ENCODE assay signal across 9 mouse cellular contexts in the genomic region with DNA sequence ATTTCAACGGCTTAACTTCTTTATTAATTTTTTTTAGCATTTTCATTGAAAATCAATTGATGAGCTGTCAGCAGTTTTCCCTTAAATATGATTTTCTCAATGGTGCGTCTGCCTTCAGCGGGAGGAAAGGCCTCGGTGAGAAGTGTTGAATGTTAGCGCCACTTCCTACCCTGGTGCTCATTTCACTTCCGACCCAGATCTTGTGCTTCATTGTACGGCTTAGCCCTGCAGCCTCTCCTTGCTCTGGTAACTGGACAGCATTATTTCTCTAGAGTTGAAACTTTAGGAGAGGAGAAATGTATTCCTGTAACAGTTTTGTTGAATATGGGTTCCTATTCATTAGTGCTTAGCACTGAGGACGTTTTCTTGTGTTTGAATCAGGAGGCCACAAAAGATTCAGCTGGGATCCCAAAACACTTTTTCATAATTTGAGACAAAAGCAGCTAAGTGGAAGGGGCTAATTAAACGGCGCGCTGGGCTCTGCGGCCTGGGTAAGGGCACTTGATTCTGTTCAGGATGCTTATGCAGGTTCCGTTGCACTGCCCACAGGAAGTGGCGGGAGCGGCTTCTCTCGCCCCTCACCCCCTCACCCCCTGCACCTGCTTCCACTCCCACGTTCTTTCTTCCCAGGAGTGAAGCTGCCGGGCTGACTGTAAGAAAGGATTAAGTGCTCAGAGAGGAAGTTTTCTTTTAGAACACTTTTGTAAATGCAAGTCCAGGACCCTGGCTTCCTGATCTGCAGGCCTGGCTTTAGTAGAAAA. TPM values are rescaled to one million over a fixed set of nuclear protein-coding genes. Genes with fewer than 3 reads are reported as not detected.
DNase-seq lines count a peak whose midpoint lies in the region; ATAC-seq and TF ChIP-seq lines count a peak whose summit lies in the region.
"Had no signal": no experiment of that assay in that cellular context is flagged by ENCODE, and none has a peak within 500 bp of the region (broad histone marks: within the 10 kb centered on the region; RNA-seq: fewer than 3 reads in every experiment).

No protein-coding gene starts in this region.

- WGBS in kidney, postnatal 0 days, result 34% methylated on average over 18 of the region's 18 CpGs

- DNase-seq in kidney, postnatal 0 days (ENCODE audit: low spot score), result peak; percentile 59
- no peak for DNase-seq in kidney, adult 11 months
- peak; percentile 11 to 12 for DNase-seq in natural killer cell, adult 2 months (ENCODE audit: low spot score in 2 of 2)
- DNase-seq in urinary bladder, adult 2 months (ENCODE audit: low spot score), result no peak
- DNase-seq in ovary, postnatal 14 days (ENCODE audit: low spot score), result no peak
- DNase-seq: right cerebral cortex, postnatal 4 days had no signal

- peaks cover 11% of the 10 kb centered on the region; the same call in 1 of the 2 replicates for H3K36me3 ChIP-seq in kidney, postnatal 0 days (ENCODE audit: insufficient read depth, low read length)

- no peaks in the 10 kb centered on the region for H3K4me1 ChIP-seq in kidney, postnatal 0 days (replicated peaks; ENCODE audit: insufficient read depth, low read length)

- no peaks in the 10 kb centered on the region for H3K27me3 ChIP-seq in kidney, postnatal 0 days (ENCODE audit: insufficient read depth, low read length)
- H3K27me3 ChIP-seq: Patski had no signal

- no peak overlapping the region for H3K4me2 ChIP-seq in kidney, postnatal 0 days (ENCODE audit: low read length)

- H3K9ac ChIP-seq in kidney, postnatal 0 days (ENCODE audit: low read depth, low read length), result no peak overlapping the region

- H3K4me3 ChIP-seq in kidney, postnatal 0 days (replicated peaks; ENCODE audit: low read depth, low read length), result no peak overlapping the region

- no peak for ATAC-seq in kidney, postnatal 0 days (replicated peaks; ENCODE audit: low FRiP score, low read depth)
- peak; percentile 52 for ATAC-seq in common myeloid progenitor, adult 5-6 weeks (replicated peaks; ENCODE audit: low read depth, poor library complexity, severe bottlenecking)
- ATAC-seq in granulocyte monocyte progenitor cell, adult 5-6 weeks (replicated peaks; ENCODE audit: poor library complexity, severe bottlenecking), result peak; percentile 68
- ATAC-seq: Patski had no signal

- H3K27ac ChIP-seq in kidney, postnatal 0 days, result 0 out of 2 replicates have a peak overlapping the region, but pooled peaks have one; percentile 19

- no peak for TF ChIP-seq CTCF in kidney, postnatal 0 days (IDR thresholded peaks at IDR 0.05; ENCODE audit: low read depth)

- no peaks in the 10 kb centered on the region for H3K9me3 ChIP-seq in kidney, postnatal 0 days (replicated peaks; ENCODE audit: low read length)

RNA-seq across cellular contexts. Expression of a gene that starts 36.2 kb away (rescaled TPM):
- 10.6 and 11.4 TPM in 2 replicates for polyA plus RNA-seq in kidney, postnatal 0 days (2015; fragmentation: Nextera tagmentation; extraction: Ambion mirVana)
- total RNA-seq in common myeloid progenitor, adult 5-6 weeks (2017), result 41.5 and 45.5 TPM in 2 replicates
- 26.2 and 29.8 TPM in 2 replicates for total RNA-seq in granulocyte monocyte progenitor cell, adult 5-6 weeks (2014; fragmentation: Nextera tagmentation)
- 32.8 and 46.9 TPM in 2 replicates for total RNA-seq in granulocyte monocyte progenitor cell, adult 5-6 weeks (2017)
- polyA plus RNA-seq in urinary bladder, adult 2 months (2012; rRNA removed), result 7.0 and 9.1 TPM in 2 replicates

Comparison
In these comparisons a context has a peak if more than half of its experiments do, and no peak if none do; other contexts are left out.
1. DNase-seq: peak in kidney, postnatal 0 days (single experiment) and natural killer cell, adult 2 months (2 of 2); none in kidney, adult 11 months (single experiment), urinary bladder, adult 2 months (single experiment) and ovary, postnatal 14 days (single experiment).